Mouse (Mus musculus) testis, postnatal 10 days (tissue): ENCODE measurements around the gene Vcam1.

ENCODE experiments used
- DNase-seq: peaks from one replicate; pipeline ENCODE4 v3.0.0; 2021; ENCODE audit warnings: low spot score

Gene Vcam1

DNA sequence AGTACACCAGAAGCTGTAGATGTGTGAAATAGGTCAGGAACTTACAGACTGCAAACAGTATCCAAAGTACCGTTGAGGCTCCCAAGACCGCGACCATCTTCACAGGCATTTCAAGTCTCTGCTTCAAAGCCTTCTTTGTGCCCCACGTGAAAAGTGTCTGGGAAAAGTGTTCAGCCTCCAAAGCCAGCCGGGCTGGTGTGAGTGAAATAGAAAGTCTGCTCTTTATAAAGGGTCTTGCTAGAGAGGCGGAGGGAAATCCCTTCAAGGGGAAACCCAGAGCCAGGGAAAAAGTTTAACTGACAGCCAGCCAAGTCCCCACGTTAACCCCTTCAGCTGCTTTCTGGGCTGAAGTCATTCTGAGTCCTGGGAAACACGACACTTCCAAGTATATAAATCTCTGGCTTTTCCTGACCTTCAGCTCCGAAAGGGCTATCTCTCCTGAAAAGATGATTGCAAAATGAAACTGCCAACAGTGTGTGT lies at the start of gene Vcam1:
Vcam1 (minus strand) TSS at position 430 of the 480 bp plus-strand sequence.
- peak; percentile 59 for DNase-seq

DNA sequence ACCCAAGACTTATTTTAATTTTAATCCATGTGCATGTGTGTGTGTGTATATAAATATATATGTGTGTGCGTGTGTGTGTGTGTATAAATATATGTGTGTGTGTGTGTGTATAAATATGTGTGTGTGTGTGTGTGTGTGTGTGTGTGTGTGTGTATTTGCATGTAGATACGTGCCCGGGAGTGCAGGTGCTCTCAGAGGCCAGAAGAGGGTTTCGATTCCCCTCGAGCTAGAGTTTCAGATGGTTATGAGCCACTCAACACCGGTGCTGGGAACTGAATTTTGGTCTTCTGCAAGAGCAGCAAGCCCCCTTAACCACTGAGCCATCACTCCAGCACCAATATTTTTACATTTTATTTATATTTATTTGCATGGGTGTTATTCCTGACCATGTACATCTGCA lies 45.6 kb upstream of the Vcam1 start:
- DNase-seq: no peak

GRCm38 (mm10) chr3:116171461-116171860 lies 42.0 kb upstream of the Vcam1 start:
- no peak for DNase-seq

DNA sequence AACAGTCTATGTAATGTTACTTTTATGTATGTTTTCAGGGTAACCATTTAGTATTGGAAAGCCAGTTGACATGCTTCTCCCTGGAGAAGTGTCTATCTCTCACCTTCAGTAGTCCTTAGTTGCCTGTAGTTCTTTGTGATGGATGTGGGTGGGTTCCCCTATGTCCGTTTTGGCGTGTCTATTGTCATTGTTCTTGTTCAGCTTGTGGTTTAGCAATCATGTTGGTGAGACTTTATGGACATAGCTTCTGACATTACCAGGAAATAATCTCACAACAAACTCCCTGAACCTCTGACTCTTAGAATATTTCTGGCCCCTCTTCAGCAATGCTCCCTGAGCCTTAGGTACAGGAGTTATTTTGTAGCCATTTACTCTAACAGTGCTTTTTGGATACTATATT lies 38.6 kb upstream of the Vcam1 start:
- no peak for DNase-seq

DNA sequence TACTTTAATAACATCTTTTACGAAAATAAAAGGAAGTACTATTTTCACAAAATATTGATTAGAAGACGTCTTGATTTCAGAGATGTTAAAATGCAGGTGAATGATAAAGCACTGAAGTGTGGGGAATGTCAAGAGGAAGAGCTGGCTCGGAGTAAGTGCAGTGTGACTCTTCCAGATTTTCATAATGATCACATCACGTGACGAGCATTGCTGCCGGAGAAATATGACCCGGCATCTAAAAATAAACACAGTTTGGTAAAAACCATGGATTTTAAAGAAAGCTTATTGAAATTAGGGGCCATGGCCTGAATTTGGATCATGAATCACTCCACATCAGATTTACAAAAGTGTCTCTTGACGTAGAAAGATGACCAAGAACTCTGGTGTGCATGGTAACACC lies 36.8 kb upstream of the Vcam1 start:
- no peak for DNase-seq

- DNase-seq: no peak
Measured at GRCm38 (mm10) chr3:116165030-116165429, 35.5 kb upstream of the Vcam1 start.

- no peak for DNase-seq
Measured at GRCm38 (mm10) chr3:116163517-116163916, 34.0 kb upstream of the Vcam1 start.

- DNase-seq: no peak
Measured at GRCm38 (mm10) chr3:116162097-116162666, 32.7 kb upstream of the Vcam1 start.

DNA sequence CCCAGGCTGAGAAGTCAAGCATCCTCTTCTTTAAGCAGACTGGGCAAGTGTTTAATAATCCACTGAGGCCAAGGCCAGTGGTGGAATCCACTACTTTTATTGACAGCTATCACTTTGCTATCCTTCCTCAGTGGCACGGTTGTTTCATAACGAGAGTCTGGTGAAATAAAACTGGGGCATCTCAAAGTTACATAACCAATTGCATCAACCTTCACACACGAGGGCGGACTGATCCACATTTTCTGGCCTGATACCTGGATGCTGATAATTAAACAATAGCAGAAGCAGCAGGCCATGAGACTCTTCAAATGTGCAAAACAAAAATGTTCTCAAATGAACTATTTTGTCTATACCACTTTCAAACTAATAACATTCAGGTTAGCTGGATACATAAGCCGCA lies 29.9 kb upstream of the Vcam1 start:
- no peak for DNase-seq

DNA sequence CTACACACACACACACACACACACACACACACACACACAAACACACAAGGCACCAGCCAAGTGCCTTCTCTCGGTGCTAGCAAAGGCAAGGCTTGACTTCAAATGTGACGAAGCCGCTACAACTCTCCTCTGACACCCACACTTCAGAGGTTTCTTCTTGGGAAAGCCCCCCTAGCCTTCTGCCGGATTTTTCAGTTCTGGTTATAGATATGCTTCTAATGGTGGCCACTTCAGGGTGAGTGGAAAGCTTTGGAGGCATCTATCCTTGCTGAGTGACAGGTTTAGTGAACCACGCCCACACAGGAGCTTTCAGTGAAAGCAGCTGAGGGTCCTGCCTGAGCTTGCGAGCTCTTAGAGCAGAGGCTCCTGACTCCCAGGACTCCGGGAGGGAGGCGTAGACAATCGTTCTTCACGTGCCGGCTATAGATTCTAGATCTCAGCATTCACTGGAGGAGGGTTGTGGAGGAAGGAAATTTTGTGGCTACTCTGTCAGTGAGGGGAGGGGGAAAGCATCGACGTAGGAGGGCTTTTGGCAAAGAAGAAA lies 28.0 kb upstream of the Vcam1 start:
- DNase-seq: no peak

DNA sequence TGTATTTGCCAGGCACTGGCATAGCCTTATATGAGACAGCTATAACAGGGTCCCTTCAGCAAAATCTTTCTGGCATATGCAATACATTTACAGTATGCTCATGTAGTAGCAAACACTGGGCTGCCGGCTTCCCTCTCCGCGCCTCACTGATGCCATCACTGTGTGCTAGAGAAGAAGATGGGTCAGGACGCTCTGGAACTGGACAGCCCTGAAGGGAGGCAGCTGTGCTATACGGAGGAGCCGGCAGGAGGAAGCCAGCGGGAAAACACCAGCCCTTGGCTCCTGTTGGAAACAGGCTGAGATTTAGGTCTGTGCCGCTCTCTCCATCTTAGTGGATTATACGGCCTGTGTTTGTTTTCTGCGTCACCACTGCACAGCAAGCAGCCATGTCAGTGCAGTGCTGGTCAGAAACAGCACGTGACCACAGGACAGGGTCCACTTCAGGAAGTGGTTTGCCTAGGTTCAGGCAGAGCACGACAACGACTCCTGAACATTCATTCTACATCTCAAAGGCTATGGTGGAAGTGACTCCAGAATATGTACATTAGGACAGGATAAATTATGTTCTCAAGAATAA lies 20.7 kb upstream of the Vcam1 start:
- DNase-seq: no peak

GRCm38 (mm10) chr3:116149096-116149495 lies 19.6 kb upstream of the Vcam1 start:
- no peak for DNase-seq

DNA sequence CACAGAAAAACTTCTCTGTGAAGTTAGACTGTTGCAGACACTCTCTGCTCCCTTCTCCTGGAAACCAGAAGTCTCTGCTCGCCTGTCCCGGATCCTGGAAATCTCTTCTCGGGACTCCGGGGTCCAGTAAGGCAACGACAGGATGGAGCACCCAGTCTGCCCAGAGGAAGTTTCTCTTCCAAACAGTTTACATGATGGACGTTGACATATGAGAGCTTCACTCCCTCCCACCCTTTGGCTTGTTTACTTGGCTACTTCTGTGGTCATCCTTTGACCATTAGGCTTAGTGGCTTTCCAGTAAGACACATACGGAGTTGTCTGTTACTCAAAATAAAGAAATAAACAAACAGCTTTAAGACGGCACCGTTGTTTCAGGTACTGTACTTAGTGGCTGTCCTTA lies 19.2 kb upstream of the Vcam1 start:
- DNase-seq: no peak

DNA sequence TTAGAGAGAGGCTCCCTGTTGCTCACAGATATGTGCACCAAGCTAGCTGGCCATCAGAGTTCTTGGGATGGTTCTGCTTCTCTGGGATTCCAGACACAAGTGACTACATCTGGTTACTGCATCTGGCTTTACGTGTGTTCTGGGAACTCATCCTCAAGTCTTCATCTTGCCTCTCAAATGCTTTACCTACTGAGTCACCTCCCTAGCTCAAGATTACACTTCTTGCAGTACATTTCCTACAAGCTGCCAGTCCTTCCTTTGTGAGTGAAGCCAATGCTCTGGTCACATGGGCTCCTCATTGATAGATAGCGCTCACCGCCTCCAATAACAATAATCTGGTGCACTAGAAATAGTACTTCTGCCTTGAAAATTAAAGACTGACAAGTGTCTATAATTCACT lies 11.7 kb upstream of the Vcam1 start:
- DNase-seq: no peak

DNA sequence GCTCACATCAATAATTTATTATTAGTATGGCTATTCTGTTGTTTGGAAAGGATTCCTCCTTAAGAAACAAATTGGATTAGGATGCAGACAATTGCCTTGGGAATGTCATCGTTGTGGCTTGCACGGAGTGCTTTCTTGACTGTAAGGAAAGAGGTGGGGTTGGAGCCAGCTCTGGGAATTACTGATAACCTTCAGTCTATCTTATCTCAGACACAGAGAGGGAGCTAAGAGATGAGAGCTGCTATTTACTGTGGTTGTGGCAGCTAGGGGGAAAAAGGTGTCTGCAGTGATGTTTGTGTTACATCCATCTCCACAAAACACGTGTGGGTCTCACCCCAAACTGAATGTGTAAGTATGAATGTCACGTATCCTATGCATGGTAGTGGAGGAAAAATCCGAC lies 9.5 kb upstream of the Vcam1 start:
- DNase-seq: no peak

GRCm38 (mm10) chr3:116138081-116138480 lies 8.6 kb upstream of the Vcam1 start:
- no peak for DNase-seq

DNA sequence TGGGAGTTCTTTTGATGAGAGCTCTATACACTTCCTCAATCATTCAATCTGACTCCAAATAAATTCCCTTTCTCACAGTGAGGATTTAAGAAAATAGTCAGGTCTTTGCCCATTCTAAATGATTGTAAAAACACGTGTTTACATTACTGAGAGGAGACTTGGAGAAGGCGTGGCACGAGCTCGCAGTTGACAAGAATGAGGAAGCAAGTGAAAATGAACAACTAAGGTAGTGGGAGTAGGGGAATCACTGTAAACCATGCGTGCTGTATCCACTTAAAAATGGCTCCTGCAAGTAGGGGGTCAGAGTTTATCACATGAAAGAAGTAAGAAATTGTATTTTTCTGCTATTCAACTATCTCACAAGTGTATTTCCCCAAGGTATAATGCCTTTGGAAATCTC lies 3.9 kb upstream of the Vcam1 start:
- no peak for DNase-seq

DNA sequence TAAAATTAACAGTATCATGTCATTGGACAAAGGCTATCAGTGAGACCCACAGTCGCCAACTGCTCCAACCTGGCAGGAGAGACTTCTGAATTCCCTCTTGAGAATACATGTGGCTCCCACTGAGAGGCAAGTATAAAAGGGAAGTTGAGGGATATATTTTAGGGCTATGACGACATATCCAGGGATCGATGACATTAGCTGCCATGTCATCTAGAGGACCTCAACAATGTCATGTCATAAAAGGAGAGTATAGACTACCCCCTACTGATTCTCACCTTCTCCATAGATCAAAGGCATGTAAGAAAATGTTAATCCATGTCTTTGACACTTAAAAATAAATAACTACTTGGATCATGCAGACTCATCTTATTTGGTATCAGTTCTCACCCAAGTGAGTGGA lies 1.2 kb upstream of the Vcam1 start:
- no peak for DNase-seq

- DNase-seq: no peak
Measured at GRCm38 (mm10) chr3:116129841-116130595, 530 bp upstream of the Vcam1 start.

DNA sequence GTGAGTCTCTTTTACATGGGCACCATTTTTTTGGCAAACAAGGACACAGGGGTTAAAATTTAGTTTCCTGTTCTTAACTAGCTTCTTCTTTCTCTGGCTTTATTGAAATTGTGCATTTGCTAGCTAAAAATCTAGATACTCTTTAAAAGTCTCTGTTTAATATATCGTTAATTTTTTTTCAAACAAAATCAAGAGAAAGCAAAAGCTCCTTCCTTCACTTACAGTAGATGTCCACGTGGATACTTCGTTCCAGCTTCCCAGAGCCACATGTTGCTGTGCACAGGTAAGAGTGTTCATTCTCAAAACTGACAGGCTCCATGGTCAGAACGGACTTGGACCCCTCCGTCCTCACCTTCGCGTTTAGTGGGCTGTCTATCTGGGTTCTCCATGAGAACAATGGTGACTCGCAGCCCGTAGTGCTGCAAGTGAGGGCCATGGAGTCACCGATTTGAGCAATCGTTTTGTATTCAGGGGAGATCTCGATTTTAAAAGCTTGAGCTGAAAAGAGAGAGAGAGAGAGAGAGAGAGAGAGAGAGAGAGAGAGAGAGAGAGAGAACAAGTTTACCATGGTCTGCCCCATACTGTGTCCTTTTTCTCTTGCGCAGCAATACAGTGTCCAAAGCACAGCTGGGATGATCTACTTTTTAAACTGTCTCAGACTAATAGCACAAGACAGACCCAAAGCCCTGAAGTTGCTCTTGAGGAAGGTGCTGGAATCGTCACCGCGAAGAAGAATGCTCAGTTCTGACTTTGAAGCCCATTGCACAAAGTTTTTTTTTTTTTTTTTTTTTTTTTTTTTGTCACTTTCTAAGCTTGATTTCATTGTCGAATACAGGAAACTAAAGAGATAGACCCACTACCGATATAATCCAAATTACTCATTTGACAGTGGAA lies 930 bp downstream of the Vcam1 start:
- no peak for DNase-seq

DNA sequence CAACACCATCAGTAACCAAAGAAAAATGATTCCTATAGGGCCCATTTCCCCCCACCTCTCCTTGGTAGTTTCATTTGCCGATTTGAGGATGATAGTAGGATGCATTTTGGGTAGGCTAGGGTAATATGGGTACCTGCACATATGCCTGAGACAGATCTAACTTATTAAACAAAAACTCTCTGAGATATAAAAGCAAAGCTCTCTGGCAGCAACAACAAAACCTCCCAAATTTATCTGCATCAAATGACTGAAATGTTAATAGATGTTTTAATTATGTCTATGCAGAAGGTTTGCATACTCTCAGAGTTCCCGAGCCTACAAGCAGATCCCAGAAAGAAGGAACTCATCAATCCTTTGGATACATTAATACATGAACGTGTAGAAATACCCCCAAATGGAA lies 1.7 kb downstream of the Vcam1 start:
- no peak for DNase-seq

GRCm38 (mm10) chr3:116127281-116127680 lies 2.2 kb downstream of the Vcam1 start:
- no peak for DNase-seq
